Mouse (Mus musculus) fibroblast of lung, adult 2 months (primary cell): ENCODE results near the gene Cfap45.

Source experiments
- DNase-seq: peaks from one replicate; pipeline ENCODE4 v3.0.0-alpha.2; 2011; ENCODE audit warnings: low read depth

Gene Cfap45

DNA sequence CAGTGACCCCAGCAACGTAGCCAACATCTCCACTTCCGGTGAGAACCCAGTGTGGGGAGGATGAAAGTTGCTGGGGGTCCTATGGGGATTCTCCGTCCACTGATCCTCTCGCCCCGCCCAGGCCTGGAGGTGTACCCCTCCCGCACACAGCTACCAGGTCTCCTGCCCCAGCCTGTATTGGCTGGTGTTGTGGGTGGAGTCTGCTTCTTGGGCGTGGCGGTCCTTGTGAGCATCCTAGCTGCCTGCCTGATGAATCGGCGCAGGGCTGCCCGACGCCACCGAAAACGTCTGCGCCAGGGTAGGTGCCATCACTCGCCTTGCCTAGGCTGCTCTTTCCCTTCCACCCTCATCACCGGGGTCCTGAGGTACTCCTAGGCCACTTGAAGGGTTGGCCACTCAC, 24.6 kb upstream of the Cfap45 start:
- DNase-seq: no peak

DNA sequence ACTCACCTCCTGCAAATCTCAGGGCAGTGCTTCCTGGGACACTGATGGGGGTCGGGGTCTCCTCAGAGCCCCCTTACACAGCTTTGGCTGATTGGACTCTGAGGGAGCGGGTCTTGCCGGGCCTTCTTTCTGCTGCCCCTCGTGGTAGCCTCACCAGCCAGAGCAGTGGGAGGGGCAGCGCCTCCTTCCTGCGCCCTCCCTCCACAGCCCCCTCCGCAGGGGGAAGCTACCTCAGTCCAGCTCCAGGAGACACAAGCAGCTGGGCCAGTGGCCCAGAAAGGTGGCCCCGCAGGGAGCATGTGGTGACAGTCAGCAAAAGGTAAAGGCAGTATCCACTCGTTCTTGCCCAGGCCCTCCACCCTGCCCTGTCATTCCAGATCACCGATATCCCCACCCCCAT, 23.2 kb upstream of the Cfap45 start:
- DNase-seq: no peak

DNA sequence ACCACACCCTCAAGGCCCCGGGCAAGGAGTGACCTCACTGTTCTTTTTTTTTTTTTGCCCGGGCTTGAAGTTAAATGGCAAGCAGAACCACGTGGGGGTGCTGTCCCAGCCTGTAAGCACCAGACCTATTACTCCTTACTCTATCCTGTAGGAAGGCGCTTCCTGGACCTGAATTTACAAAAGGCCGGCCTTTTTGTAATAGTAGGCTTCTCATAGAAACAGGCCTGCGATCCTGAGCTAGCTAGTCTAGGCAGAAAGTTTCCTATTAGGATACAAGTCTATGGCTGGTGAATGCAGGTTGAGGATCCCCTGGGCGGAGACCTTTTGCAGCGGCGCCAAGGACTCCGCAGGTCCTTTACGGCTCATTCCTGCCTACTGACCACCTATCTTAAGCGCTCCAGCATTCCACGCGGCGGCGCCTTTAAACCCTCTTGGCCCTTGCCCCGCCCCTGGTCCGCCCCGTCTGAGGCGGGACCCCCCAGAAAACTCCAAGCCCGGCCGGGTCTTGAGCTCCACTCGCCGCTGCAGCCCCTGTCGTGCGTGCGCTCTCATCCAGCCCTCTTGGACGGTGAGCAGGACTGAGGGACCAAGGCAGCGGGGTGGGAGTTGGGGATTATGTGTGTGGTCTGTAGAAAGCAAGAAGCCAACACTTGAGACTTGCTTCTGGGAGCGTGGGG, 20.7 kb upstream of the Cfap45 start, which contains the start of gene Tagln2:
Tagln2 (plus strand) TSS at position 283 of the 677 bp plus-strand sequence.
- DNase-seq: peak; percentile 60

DNA sequence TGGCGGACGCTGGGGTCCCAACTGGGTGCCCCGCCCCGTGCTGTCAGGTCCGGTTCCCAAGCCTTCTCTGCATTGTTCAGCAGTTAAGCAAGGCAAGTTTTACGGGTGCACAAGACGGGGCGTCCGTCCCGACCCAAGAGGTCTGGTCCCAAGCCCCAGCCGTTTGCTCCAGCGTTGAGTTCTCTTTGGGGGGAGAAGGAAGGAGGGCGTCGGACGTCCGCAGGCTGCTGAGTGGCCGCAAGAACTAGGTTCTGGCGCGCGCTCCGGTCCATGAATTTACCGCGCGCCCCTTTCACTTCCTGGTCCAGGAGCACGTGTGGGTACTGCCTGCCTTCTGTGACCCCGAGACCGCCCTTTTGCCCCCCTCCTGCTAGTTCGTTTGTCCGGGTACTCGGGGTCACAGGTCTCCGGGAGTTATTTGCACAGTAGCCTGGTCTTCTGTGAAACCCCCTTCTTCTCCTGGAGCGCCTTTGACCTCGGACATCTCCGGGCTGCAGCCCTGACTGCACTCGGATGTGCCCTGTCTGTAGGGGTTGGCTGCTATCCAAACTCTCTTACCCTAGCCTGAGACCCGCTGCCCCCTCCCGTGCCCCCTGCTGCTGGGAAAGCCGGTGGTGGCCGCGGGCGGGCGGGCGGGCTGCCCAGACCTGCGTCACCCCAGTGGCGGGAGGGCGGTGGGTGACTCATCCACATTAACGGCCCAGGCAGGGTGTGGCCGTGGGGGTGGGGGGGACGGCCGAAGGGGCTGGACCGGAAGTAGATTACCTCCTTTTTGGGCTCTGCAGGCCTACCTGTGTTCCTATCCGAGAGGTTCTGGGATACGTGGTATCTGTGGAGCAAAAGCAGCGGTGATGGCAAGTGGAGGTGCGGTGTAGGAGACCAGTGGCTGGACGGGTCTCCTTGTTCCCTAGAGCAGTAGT, 19.9 kb upstream of the Cfap45 start:
- no peak for DNase-seq

DNA sequence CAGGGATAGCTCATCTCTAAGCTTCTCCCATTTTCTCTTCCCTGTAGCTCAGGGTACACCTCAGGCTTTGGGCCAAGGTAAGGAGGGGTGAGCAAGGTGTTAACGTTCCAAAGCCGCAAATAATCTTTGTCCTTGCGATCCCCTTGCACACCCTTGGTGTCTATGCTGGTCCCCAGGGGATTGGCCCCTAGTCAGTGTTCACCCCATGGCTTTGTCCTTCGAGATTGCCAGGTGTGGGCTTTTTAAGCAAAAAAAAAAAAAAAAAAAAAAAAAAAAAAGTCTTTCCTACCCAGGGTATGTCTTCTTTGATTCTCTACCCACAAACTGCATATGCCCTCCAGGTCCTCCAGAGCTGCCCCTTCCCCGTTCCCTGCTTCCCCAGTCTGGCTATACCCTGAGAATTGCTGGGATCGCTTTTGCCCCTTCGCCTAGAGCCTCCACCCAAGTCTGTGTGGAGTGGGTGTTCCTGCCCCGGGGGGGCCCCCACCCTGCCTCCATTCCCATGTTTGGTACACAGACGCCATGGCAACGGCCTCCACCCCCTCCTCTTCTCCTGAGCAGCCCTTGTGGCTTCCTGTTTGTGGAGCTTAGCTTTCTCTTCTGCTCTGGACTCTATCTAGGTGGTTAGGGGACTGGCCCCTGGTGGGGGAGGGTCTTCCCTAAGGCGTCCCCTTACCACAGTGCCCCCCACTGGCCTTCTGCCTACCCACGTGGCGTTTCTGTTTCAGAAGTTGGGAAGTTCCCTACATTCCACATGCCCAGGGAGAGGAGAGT, 19.0 kb upstream of the Cfap45 start:
- peak; percentile 62 for DNase-seq

DNA sequence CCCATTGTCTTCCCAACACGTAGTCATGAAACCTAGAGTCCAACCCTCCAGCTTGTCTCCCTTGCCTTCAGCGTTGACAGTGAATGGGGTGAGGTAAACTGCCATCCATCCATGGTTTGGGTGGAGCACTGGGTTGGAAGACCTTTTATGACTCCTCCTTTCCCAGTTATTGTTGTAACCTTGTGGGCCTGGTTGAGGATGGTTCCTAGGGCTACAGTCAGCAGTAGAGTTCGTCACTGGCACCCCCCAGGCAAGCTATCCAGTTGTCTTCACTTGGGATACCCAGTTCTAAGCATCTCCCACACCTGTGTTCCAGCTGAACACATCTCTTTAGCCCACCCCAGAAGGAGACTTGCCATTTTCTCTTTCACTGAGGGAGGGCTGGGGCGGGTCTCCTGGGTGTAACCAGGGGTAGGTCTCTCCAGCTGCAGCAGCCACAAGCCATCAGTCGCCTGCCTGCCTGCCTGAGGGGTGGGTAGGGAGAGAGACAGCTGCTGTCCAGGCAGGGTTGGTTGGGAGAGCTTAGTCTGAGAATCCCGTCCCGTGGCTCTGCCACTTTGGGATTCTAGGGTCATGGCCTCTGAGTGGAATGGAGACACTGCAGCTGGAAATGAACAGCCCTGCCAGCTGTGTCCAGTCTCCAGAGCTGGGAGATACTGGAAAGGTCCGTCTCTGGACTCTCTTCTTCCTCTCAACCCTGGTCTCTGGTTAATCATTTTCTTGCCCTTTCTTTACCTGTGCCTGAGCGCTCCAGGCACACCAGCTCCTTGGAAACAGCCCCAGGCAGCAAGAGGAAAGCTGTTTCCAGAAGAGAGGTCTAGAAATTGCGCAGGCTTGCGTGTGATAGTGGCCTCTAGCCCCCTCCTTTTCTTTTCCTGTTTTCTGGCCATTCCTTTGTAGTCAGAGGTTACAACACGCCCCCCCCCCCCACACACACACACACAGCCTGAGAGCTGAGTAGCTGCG, 18.2 kb upstream of the Cfap45 start:
- no peak for DNase-seq

DNA sequence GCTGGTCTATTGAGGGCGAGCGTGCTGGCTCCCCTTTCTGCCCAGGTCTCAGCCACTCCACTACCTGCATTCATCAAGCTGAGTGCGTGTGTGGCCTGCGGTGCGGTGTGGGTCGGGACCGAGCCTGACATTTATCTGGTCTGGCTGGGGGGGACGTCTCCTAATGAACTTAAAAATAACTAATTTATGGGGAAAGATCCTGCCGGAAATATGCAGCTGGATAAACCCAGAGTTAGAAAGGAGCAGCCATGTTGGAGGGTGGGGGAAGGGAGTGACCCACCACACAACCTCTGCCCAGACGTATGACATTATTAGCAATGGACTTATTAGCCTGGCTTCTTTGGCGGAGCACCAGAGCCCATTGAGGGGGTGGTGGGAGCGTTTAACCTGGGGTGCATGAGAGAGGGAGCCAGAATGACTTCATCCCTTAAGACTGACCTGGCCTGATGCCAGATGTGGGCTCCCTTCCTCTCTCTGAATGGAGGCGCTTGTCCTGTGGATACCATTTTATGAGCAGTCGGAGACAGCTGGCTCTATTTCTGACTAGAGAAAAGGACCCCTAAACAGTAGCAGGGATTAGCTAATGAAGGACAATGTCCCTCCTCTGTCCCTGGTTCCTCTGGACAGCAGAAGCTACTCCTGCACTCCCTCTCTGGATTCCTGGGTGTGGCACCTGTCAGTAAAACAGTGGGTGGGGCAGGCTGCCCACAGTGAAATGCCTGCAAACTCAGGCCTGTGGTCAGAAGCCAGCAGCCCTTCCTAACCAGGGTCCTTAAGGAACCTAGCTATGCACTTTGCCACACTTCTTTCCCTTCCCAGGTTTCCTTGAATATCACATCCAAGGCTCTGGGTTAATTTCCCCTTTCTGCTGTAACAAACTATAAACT, 17.2 kb upstream of the Cfap45 start:
- no peak for DNase-seq

DNA sequence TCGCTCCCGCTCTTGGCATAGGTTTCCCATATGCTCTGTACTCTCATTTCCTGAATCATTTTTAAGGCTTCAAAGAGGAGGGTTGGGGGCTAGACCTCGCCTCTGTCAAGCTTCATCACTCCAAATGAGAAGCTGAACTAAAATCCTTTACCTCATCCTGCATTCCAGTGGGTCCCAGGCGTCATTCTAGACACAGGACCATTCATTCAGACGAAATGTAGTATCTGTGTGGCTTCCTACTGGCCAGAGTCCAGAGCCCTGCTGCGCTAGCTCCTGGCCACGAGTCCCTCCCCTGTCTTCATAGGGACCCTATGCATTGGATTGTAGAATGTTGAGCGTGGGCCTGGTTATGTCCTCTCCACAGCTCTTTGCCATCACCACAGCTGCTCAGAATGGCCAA, 15.8 kb upstream of the Cfap45 start:
- no peak for DNase-seq

DNA sequence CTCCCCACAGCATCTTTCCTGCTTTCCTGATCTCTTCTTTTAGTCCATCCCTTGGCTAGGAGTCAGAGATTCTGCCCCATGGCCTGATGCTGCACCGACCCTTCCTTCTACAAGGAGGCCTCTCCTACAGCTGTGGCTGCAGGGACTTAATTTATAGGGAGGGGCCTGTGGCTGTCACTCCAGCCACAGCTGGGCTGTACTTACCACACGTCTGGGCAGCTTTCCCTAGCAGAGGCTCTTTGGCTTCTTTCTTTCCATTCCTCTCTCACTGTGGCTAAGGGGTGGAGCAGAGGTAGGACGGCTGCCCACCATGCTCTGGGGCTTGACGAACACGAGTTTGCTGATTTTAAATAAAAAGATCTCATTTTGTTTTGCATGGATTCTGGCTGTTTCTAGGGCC, 13.6 kb upstream of the Cfap45 start:
- peak; percentile 83 for DNase-seq

DNA sequence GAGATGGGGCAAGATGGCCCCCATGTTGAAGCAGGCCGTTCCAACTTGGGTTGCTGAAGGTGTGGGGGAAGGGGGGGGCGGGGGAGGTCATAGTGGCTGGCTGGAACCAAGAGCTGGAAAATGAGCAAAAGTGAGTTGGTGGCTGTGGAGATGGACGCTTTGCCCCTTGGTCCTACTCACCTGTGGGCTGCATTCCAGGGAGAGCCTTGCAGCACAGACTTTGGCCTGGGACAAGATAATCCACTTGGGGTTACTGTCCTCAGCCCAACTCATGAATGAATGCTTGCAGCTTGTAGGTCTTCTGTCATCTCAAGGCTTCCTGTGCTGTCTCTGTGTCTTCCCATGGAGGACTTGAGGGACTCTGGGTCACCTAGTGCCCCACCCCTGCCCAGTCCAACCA, 12.9 kb upstream of the Cfap45 start:
- DNase-seq: no peak

DNA sequence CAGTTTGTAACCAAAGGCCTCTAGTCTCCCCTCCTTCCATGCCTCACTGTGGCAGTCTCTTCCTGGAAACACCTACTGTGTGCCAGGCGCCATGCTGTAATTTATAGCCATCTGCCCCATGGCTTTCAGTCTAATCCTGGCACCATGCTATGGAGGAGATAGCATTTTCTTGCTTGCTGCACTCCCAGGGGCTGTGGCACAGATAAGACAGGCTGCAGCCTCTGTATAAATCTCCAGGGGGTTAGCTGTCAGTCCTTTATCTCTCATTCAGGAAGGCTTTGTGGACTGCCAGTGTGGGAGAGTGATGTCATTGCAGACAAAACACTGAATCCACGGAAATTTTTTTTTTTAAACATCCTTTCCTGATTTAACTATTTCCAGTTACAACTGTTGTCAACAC, 12.4 kb upstream of the Cfap45 start:
- no peak for DNase-seq

DNA sequence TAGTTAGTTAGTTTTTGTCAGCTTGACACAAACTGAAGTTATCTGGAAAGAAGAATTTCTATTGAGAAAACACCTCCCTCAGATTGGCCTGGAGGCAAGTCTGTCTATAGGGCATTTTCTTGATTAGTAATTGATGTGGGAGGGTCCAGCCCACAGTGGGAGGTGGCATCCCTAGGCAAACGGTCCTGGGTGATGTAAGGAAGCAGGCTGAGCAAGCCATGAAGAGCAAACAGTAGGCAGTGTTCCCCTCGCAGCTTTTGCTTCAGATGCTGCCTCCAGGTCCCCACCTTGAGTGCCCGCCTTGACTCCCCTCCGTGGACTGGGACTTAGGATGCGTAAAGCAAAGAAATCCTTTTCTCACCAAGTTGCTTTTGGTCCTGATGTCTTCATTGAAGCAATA, 11.4 kb upstream of the Cfap45 start:
- no peak for DNase-seq

DNA sequence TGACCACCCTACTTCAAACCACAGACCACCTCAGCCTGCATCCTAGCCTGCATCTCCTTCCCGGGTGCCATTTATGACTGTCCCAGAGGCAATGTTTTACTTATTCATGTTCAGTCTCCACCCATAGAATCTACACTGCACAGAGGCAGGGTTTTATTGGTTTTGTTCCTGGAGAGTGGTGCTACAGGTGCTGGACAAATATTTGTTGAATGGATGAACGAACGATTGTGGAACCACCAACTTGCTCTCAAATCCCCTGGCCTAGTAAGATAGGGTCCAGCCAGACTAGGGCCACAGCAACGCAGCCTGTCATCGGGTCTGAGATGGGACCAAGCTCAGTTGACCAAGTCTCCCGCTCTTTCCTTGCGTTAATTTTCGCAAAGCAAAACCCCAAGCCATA, 10.6 kb upstream of the Cfap45 start:
- DNase-seq: no peak

DNA sequence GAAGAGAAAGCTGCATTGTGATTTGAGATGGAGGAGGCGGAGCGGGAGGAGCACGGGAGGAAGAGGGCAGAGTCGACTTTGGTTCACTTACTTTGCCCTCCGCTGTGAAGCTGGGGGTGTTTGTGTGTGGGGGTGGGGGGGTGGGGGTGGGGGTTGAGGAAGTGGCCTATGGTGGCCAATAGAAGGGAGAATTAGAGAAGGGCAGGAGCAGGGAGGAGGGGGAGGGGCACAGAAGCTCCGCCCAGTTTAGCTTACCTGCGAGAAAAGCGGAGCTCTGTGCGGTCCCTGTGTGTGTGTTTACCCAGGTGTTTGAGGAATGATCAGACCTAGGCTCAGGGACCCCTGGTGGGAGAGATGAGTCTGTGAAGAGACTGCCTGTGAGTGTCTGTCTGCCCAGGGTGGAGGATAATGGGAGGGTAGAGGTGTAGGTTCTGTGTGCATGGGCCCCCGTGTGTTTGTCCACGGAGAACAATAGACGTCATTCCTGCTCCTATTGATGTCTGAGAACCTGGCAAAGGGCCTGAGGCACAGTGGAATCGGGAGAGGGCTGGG, 10.1 kb upstream of the Cfap45 start:
- no peak for DNase-seq

DNA sequence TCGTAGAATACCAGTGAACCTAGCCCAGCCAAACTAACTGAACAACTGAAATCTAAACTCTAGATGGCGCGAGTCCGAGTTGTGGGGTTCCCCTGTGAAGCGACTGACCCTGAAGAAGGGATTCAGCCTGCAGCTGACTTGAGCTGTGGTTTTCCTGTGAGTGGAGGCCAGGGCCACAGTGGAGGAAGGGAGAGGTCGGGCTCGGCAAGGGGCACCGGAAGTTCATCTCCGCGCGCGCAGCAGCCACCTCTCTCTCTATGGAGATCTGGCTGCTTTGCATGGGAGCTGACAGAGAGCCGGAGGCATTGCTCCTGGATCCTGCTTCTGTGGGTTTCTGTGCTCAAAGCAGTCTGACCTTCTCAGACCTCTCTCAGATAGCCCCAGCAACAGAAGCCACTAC, 7.6 kb upstream of the Cfap45 start:
- DNase-seq: no peak

DNA sequence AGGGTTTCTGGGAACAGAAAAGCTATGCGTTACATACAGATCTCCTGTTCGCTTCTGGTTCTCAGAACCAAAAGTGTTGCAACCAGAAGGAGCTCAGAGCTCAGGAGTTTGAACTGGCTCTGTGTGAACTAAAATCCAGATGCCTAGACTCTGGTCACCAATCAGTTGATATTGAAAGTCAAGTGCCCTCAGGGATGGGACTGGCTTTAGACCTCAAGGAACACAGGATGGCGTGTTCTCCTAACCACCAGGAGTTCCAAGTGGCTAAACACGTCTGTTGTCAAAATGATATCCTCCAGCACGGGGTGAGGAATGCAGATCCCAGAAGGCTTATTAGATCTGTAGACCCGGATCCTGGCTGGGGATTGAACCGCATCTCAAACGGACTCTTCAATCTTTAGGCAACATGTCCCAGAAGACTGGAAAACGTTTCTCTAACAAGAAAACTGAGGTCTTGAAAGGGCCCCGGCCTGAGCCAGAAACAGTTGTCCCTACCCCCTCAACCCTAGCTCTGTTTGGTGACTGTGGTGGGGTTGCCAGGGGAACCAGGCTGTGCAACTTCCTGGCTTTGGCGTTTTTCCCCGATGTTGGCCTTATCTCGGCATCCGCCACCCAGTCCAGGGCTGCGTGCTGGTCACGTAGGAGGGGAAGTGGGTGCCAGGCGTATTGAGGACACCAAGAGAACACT, 6.9 kb upstream of the Cfap45 start:
- peak; percentile 54 for DNase-seq

DNA sequence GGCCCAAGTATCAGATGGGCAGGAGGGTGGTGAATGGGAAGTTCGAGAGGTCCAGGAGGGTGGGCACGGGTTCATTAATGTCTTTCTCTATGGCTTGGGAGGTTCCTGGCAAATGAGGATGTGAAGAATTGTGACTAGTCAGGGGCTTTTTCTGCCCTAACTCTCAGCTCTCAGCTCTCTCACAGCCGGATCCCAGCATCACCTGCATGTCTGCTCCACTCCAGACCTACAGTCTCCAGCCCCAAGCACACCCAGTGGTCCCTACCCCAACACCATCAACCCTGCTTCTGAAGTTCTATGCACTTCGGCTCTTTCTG, 6.4 kb upstream of the Cfap45 start:
- DNase-seq: no peak

DNA sequence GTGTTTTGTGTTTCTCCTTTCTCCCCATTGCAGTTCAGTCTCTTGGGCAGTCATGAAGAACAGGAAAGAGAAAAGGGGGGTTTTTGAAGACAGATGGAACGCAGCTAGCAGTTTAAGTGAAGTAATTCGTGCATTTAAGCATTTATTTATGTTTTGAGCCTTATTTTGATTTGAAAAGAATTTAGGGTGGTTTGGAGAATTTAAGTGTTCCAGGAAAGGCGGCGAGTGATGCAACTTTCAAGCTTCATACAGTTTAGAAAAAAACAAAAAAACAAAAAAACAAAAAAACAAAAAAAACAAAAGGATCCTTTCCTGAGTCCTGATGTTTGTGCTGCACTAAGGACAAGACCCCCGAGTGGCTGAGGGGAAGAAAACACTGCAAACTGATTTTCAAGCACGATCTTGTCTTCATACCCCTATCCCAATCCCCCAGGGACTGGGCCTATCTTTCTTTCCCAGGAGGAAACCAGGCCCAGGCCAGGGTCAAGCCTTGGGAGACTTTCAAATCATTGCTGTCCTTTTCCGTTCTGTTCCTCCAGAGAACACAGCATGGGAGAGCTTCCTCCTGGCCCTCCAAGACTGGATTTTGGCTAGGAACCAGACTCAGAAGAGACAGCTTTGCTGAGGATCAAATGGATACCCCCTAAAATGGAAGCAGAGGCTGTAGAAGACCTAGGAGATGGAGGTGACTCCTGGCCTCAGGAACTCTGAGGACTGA, 5.9 kb upstream of the Cfap45 start:
- no peak for DNase-seq

DNA sequence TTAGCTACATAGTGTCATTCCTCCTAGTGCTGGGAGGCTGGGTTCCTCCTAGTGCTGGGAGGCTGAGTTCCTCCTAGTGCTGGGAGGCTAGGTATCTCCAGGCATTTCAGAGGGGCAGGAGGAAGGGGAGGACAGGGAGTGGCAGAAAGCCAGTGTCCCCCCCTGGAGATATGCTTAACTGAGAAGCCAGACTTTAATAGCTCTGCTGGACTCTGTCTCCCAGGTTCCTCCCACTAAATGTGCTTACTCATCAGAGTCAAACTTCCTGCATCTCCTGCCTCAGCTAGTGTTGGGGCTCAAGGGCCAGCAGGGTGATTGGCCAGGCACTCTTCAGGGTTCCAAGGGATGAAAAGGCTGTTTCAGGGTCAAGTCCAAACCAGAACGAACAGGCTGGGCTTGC, 5.2 kb upstream of the Cfap45 start:
- DNase-seq: no peak
